Mouse (Mus musculus) stomach, postnatal 0 days (tissue): ENCODE measurements around the gene Prpf40b.

ENCODE experiments used
- CTCF ChIP-seq: IDR thresholded peaks from 2 replicates; pipeline ENCODE4 v1.5.1; 2016; ENCODE audit warnings: antibody characterized with exemption, low read depth, mild to moderate bottlenecking, moderate library complexity
- EP300 ChIP-seq: optimal IDR thresholded peaks from 2 replicates; pipeline ENCODE3; 2016; ENCODE audit warnings: antibody characterized with exemption

- TF ChIP-seq CTCF (no peak), EP300 (no peak)
Observed at GRCm38 (mm10) chr15:99314891-99315290, 20.0 kb downstream of the Prpf40b start.
